Mouse (Mus musculus): Measurements from ENCODE around the gene Tnip1. TPM values are rescaled to one million over a fixed set of nuclear protein-coding genes. Genes with fewer than 3 reads are reported as not detected.

The Tnip1 gene
- total and polyA plus RNA-seq, 3 experiments, result 8.1 to 19.7 TPM; not detected in 1

DNA sequence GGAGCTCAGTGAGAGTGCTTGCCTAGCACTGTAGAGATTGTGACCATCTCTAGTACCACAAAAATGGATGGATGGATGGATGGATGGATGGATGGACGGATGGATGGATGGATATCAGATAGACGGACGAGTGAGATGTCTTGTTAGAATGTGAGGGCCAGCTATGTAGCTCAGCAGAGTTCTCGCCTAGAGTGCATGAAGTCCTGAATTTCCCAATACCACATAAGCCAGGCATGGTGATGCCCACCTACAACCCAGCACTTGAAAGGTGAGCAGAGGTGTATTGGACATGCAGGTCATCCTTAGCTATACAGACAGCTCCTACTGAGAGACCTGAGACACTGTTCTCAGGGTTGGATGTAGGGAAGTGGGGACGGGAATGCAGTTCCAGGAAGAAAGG is 71.4 kb downstream of the Tnip1 start:
- no peak for TF ChIP-seq MAZ (IDR thresholded peaks at IDR 0.05; ENCODE audit: low read depth, low read length)
- TF ChIP-seq RAD21 (IDR thresholded peaks at IDR 0.05; ENCODE audit: low read depth, low read length), result no peak
- TF ChIP-seq RCOR1 (IDR thresholded peaks at IDR 0.05; ENCODE audit: low read depth, low read length), result no peak
- no peak for TF ChIP-seq KAT2A (conservative IDR thresholded peaks at IDR 0.05; ENCODE audit: low read depth, low read length)
- no peak for TF ChIP-seq POLR2AphosphoS2 (IDR thresholded peaks at IDR 0.05; ENCODE audit: low read length)
- TF ChIP-seq E2F4 (IDR thresholded peaks at IDR 0.05; ENCODE audit: borderline replicate concordance, low read depth, low read length), result no peak
- no peak overlapping the region for H3K4me3 ChIP-seq (ENCODE audit: control insufficient read depth in 1 of 2, insufficient read depth in 1 of 2, low read depth in 2 of 2, low read length in 2 of 2)

DNA sequence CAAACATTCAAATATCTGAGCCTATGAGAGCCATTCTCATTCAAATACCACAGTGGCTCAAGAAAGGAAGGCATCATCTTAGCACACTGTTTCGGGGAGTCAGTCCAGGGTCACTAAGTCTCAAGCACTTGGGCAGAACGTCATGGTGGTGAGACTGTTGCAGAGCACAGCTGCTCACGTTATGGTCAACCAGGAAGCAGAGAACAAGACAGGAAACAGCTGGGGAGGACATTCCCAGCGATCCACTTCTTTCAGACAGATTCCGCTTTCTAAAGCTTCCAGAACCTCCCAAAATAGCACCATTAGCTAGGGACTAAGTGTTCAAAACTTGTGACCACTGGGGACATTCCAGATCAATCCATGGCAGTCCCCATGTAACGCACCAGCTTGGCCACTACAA is 74.8 kb downstream of the Tnip1 start:
- Histone ChIP-seq H3K4me3 (ENCODE audit: control insufficient read depth in 1 of 2, insufficient read depth in 1 of 2, low read depth in 2 of 2, low read length in 2 of 2) (no peak overlapping the region), H3K36me3 (ENCODE audit: control insufficient read depth in 1 of 2, insufficient read depth in 2 of 2, low read length in 2 of 2) (peaks cover 0 to 18% of the 10 kb centered on the region in 2 experiments; a peak in 2 of 4 replicates), H3K27me3 (ENCODE audit: control insufficient read depth in 1 of 2, insufficient read depth in 2 of 2, low read length in 2 of 2) (no peaks in the 10 kb centered on the region), H3K4me1 (ENCODE audit: control insufficient read depth in 1 of 2, insufficient read depth in 2 of 2, low read length in 2 of 2) (peaks cover 21 to 30% of the 10 kb centered on the region in 2 experiments), H3K9me3 (replicated peaks; ENCODE audit: insufficient read depth, low read length) (no peaks in the 10 kb centered on the region), H3K27ac (ENCODE audit: control insufficient read depth, low read depth, low read length) (no peak overlapping the region), H3K79me2 (ENCODE audit: control insufficient read depth, insufficient read depth, low read length, poor library complexity) (no peaks in the 10 kb centered on the region), H3K9ac (ENCODE audit: control insufficient read depth, low read depth, low read length, poor library complexity, severe bottlenecking) (no peak overlapping the region)
- no peak for DNase-seq (ENCODE audit: low read depth, low spot score)
- no peak for TF ChIP-seq ZC3H11A (IDR thresholded peaks at IDR 0.05; ENCODE audit: low read depth, low read length)
- no peak for TF ChIP-seq ZKSCAN1 (IDR thresholded peaks at IDR 0.05; ENCODE audit: low read depth, low read length)
- no peak for TF ChIP-seq HCFC1 (IDR thresholded peaks at IDR 0.05; ENCODE audit: low read depth, low read length)
- no peak for TF ChIP-seq SIN3A (IDR thresholded peaks at IDR 0.05; ENCODE audit: low read length)
- TF ChIP-seq USF2 (IDR thresholded peaks at IDR 0.05; ENCODE audit: borderline replicate concordance in 1 of 2, insufficient read depth in 1 of 2, low read depth in 1 of 2, low read length in 2 of 2), result no peak
- no peak for TF ChIP-seq POLR2AphosphoS2 (IDR thresholded peaks at IDR 0.05; ENCODE audit: low read length)
- TF ChIP-seq MYB (IDR thresholded peaks at IDR 0.05; ENCODE audit: low read depth, low read length), result no peak
- TF ChIP-seq EP300 (IDR thresholded peaks at IDR 0.05; ENCODE audit: low read depth in 1 of 2, low read length in 2 of 2), result no peak
- TF ChIP-seq MXI1 (IDR thresholded peaks at IDR 0.05; ENCODE audit: low read depth, low read length), result no peak
- no peak for TF ChIP-seq BHLHE40 (IDR thresholded peaks at IDR 0.05; ENCODE audit: borderline replicate concordance, low read depth, low read length)
- no peak for TF ChIP-seq POLR2A (IDR thresholded peaks at IDR 0.05; ENCODE audit: control insufficient read depth in 1 of 2, insufficient read depth in 1 of 2, low read depth in 1 of 2, low read length in 2 of 2, poor library complexity in 1 of 2)
- no peak for TF ChIP-seq MAFK (IDR thresholded peaks at IDR 0.05; ENCODE audit: borderline replicate concordance, low read depth, low read length)
- no peak for TF ChIP-seq ELF1 (IDR thresholded peaks at IDR 0.05; ENCODE audit: low read depth, low read length)
- no peak for TF ChIP-seq MAZ (IDR thresholded peaks at IDR 0.05; ENCODE audit: low read depth, low read length)
- no peak for TF ChIP-seq CHD1 (IDR thresholded peaks at IDR 0.05; ENCODE audit: low read depth, low read length)

More for the DNA sequence above, 71.4 kb downstream of the Tnip1 start:
- Histone ChIP-seq H3K9me3 (replicated peaks; ENCODE audit: insufficient read depth, low read length) (no peaks in the 10 kb centered on the region), H3K4me1 (ENCODE audit: control insufficient read depth in 1 of 2, insufficient read depth in 2 of 2, low read length in 2 of 2) (peaks cover 6 to 8% of the 10 kb centered on the region in 2 experiments), H3K9ac (ENCODE audit: control insufficient read depth, low read depth, low read length, poor library complexity, severe bottlenecking) (no peak overlapping the region), H3K36me3 (ENCODE audit: control insufficient read depth in 1 of 2, insufficient read depth in 2 of 2, low read length in 2 of 2) (peaks cover 0 to 6% of the 10 kb centered on the region in 2 experiments; a peak in 1 of 4 replicates), H3K27ac (ENCODE audit: control insufficient read depth, low read depth, low read length) (no peak overlapping the region), H3K79me2 (ENCODE audit: control insufficient read depth, insufficient read depth, low read length, poor library complexity) (no peaks in the 10 kb centered on the region), H3K27me3 (ENCODE audit: control insufficient read depth in 1 of 2, insufficient read depth in 2 of 2, low read length in 2 of 2) (no peaks in the 10 kb centered on the region)
- DNase-seq (ENCODE audit: low read depth, low spot score), result no peak
